Mouse (Mus musculus) neural tube, embryonic 13.5 days (tissue): Measurements from ENCODE around the gene Nadk. TPM values are rescaled to one million over a fixed set of nuclear protein-coding genes. Genes with fewer than 3 reads are reported as not detected.
A peak's percentile ranks its signal among the peaks of the same experiment; 100 is the strongest.

Experiments used
- ATAC-seq: fragments of 200-750 bp; cut with Nextera tagmentation; 2 replicates; pipeline ENCODE4 v1.8.0; 2017; ENCODE audit warnings: low read depth, mild to moderate bottlenecking, moderate TSS enrichment, moderate library complexity
- H3K27ac ChIP-seq: fragments of 300-500 bp; sonication (generic); replicated peaks from 2 replicates; pipeline ENCODE4 v1.5.1; 2015; ENCODE audit warnings: moderate library complexity, mild to moderate bottlenecking, inconsistent platforms
- H3K27me3 ChIP-seq: fragments of 300-500 bp; sonication (generic); 2 replicates; pipeline ENCODE4 v1.6.1; 2015; ENCODE audit warnings: mild to moderate bottlenecking, inconsistent platforms
- H3K36me3 ChIP-seq: fragments of 300-500 bp; sonication (generic); 2 replicates; pipeline ENCODE4 v1.6.1; 2015; ENCODE audit warnings: mild to moderate bottlenecking, inconsistent platforms
- H3K4me1 ChIP-seq: fragments of 300-500 bp; sonication (generic); replicated peaks from 2 replicates; pipeline ENCODE4 v1.6.1; 2015; ENCODE audit warnings: inconsistent platforms
- H3K4me2 ChIP-seq: fragments of 300-500 bp; sonication (generic); 2 replicates; pipeline ENCODE4 v1.6.1; 2015; ENCODE audit warnings: inconsistent platforms, mild to moderate bottlenecking, moderate library complexity
- H3K4me3 ChIP-seq: fragments of 300-500 bp; sonication (generic); 2 replicates; pipeline ENCODE4 v1.5.1; 2015; ENCODE audit warnings: mild to moderate bottlenecking, inconsistent platforms
- H3K9ac ChIP-seq: fragments of 300-500 bp; sonication (generic); 2 replicates; pipeline ENCODE4 v1.6.1; 2015; ENCODE audit warnings: moderate library complexity, mild to moderate bottlenecking, inconsistent platforms
- H3K9me3 ChIP-seq: fragments of 300-500 bp; sonication (generic); 2 replicates; pipeline ENCODE4 v1.6.1; 2016; ENCODE audit warnings: inconsistent platforms
- WGBS: fragments of 180-500 bp; shearing (Covaris S2); methylation state at CpG from one replicate; pipeline ENCODE4 v1.1.7; 2015; 5-methylcytosine and 5-hydroxymethylcytosine counted together
- polyA plus RNA-seq: library from polyadenylated mRNA; unstranded; fragments of >200 nt; fragmentation: Nextera tagmentation; extraction: Ambion mirVana; gene quantifications from 2 replicates; pipeline ENCODE4 v1.2.1, GENCODE M21; 2015

Gene Nadk
- polyA plus RNA-seq, 1 experiment from 2014 or later, result 77.5 TPM

- no peak overlapping the region for H3K4me3 ChIP-seq
- 93% methylated on average over 3 of the region's 3 CpGs for WGBS
Measured at GRCm38 (mm10) chr4:155595777-155596176, 33.6 kb downstream of the Nadk start.

GRCm38 (mm10) chr4:155596606-155597005 lies 34.4 kb downstream of the Nadk start:
- no peak overlapping the region for H3K27ac ChIP-seq
- no peak overlapping the region for H3K4me2 ChIP-seq
- no peak overlapping the region for H3K4me3 ChIP-seq
- no peaks in the 10 kb centered on the region for H3K27me3 ChIP-seq
- H3K36me3 ChIP-seq, result no peaks in the 10 kb centered on the region
- ATAC-seq, result no peak
- 86% methylated on average over 5 of the region's 5 CpGs for WGBS
- H3K9me3 ChIP-seq, result no peaks in the 10 kb centered on the region
- H3K9ac ChIP-seq, result no peak overlapping the region
- no peaks in the 10 kb centered on the region for H3K4me1 ChIP-seq

More at GRCm38 (mm10) chr4:155595777-155596176, 33.6 kb downstream of the Nadk start:
- peaks cover 7% of the 10 kb centered on the region; the same call in 1 of the 2 replicates for H3K36me3 ChIP-seq
- no peak overlapping the region for H3K9ac ChIP-seq
- H3K4me2 ChIP-seq, result no peak overlapping the region
- H3K9me3 ChIP-seq, result no peaks in the 10 kb centered on the region
- ATAC-seq, result no peak
- no peak overlapping the region for H3K27ac ChIP-seq
- H3K27me3 ChIP-seq, result no peaks in the 10 kb centered on the region
- no peaks in the 10 kb centered on the region for H3K4me1 ChIP-seq

DNA sequence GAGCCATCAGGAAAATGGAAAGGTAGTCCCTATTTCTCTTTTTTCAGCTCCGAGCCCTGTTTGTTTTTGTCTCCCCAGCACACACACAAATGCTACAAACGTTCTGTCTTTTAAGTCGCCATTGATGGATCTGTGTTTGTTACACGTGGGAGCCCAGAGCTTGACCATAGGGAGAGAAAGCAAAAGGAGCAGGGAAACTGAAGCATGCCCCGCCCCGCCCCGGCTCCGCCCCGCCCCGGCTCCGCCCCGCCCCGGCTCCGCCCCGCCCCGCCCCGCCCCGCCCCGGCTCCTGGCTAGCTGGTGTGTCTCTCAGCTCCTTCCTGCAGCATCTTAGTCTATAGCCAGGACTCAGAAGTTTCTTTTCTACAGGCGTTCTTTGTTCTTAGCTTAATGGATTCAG lies 36.4 kb downstream of the Nadk start:
- peaks cover 15% of the 10 kb centered on the region for H3K4me1 ChIP-seq
- H3K4me3 ChIP-seq, result no peak overlapping the region
- H3K4me2 ChIP-seq, result no peak overlapping the region
- no peak for ATAC-seq
- H3K36me3 ChIP-seq, result 0 out of 2 replicates have a peak, but pooled peaks cover 7% of the 10 kb centered on the region
- WGBS, result 23% methylated on average over 11 of the region's 20 CpGs
- no peaks in the 10 kb centered on the region for H3K27me3 ChIP-seq
- H3K9ac ChIP-seq, result no peak overlapping the region
- no peaks in the 10 kb centered on the region for H3K9me3 ChIP-seq
- H3K27ac ChIP-seq, result no peak overlapping the region

GRCm38 (mm10) chr4:155599901-155600825 lies 38.0 kb downstream of the Nadk start:
- Histone ChIP-seq H3K27ac (peak overlapping the region; percentile 100), H3K4me1 (peaks cover 21% of the 10 kb centered on the region), H3K27me3 (no peaks in the 10 kb centered on the region), H3K9me3 (no peaks in the 10 kb centered on the region), H3K4me2 (peak overlapping the region; percentile 94), H3K4me3 (peak overlapping the region; percentile 98), H3K9ac (peak overlapping the region; percentile 98), H3K36me3 (peaks cover 16% of the 10 kb centered on the region; the same call in 1 of the 2 replicates)
- no peak for ATAC-seq
- 88% methylated on average over 10 of the region's 11 CpGs for WGBS

- Histone ChIP-seq H3K4me2 (peak within 1 kb of the TSS; percentile 94), H3K36me3 (peaks cover 20% of the 10 kb centered on the region; the same call in 1 of the 2 replicates), H3K9me3 (no peaks in the 10 kb centered on the region), H3K27ac (peak within 1 kb of the TSS; percentile 100), H3K4me1 (peaks cover 21% of the 10 kb centered on the region), H3K27me3 (no peaks in the 10 kb centered on the region), H3K9ac (peak within 1 kb of the TSS; percentile 98), H3K4me3 (peak within 1 kb of the TSS; percentile 98)
- under 1% methylated on average over 60 of the region's 65 CpGs for WGBS
- ATAC-seq, result peak; percentile 97
Measured at GRCm38 (mm10) chr4:155601091-155601996, 39.2 kb downstream of the Nadk start, which contains the start of gene Slc35e2. TSS of gene Slc35e2 (plus strand) at chr4:155601416.

- H3K4me1 ChIP-seq, result peaks cover 21% of the 10 kb centered on the region
- peak overlapping the region; percentile 100 for H3K27ac ChIP-seq
- no peaks in the 10 kb centered on the region for H3K9me3 ChIP-seq
- H3K9ac ChIP-seq, result peak overlapping the region; percentile 98
- H3K4me2 ChIP-seq, result peak overlapping the region; percentile 94
- peaks cover 20% of the 10 kb centered on the region; the same call in 1 of the 2 replicates for H3K36me3 ChIP-seq
- WGBS, result under 1% methylated on average over 31 of the region's 31 CpGs
- peak overlapping the region; percentile 98 for H3K4me3 ChIP-seq
- H3K27me3 ChIP-seq, result no peaks in the 10 kb centered on the region
- no peak; the same call in 1 of the 2 replicates for ATAC-seq
Measured at GRCm38 (mm10) chr4:155601997-155602456, 39.8 kb downstream of the Nadk start.

DNA sequence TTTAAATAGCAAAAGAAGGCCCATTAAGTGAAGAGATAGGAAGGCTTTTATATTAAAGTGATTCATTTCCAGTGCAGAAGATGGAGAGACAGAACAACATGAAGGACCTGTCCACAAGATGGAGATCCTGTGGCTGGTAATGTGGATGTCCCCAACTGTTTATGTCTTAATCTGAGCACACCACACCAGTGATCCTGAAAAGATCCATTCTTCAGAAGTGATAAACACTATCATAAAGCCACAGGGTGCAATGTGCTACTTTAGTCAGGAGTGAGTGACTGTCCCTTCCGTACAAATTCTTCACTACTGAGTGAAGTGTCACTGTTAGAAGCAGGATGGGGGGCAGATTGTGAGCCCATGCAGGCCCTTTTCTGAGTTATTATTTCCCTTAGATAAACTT lies 40.6 kb downstream of the Nadk start:
- H3K27ac ChIP-seq, result no peak overlapping the region
- H3K9ac ChIP-seq, result peak overlapping the region; percentile 98
- H3K36me3 ChIP-seq, result peaks cover 20% of the 10 kb centered on the region; the same call in 1 of the 2 replicates
- H3K4me3 ChIP-seq, result peak overlapping the region; percentile 98
- H3K4me1 ChIP-seq, result peaks cover 21% of the 10 kb centered on the region
- H3K4me2 ChIP-seq, result peak overlapping the region; percentile 94
- no peak for ATAC-seq
- WGBS, result 61% methylated on average over 1 of the region's 1 CpGs
- H3K9me3 ChIP-seq, result no peaks in the 10 kb centered on the region
- H3K27me3 ChIP-seq, result no peaks in the 10 kb centered on the region

DNA sequence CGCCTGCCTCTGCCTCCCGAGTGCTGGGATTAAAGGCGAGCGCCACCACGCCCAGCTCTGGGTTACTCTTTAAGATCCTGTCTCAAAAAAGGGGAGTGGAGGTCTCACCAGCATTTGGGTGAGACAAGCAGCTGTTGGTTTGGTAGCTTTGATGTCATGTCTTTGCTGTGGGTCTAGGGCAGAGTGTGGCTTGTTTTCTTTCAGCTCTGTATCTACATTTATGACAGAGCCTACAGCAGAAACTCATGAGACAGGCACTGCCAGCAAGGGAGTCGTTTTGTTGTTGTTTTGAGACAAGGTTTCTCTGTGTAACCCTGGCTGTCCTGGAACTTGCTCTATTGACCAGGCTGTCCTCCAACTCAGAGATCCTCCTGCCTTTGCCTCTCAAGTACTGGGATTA lies 41.6 kb downstream of the Nadk start:
- H3K27ac ChIP-seq, result no peak overlapping the region
- H3K4me1 ChIP-seq, result peaks cover 21% of the 10 kb centered on the region
- no peaks in the 10 kb centered on the region for H3K9me3 ChIP-seq
- H3K27me3 ChIP-seq, result no peaks in the 10 kb centered on the region
- WGBS, result 95% methylated on average over 6 of the region's 6 CpGs
- peaks cover 20% of the 10 kb centered on the region; the same call in 1 of the 2 replicates for H3K36me3 ChIP-seq
- no peak for ATAC-seq
- no peak overlapping the region for H3K4me2 ChIP-seq
- no peak overlapping the region for H3K9ac ChIP-seq
- no peak overlapping the region for H3K4me3 ChIP-seq

- Histone ChIP-seq H3K4me2 (no peak overlapping the region), H3K9me3 (no peaks in the 10 kb centered on the region), H3K36me3 (peaks cover 25% of the 10 kb centered on the region), H3K4me3 (no peak overlapping the region), H3K27me3 (no peaks in the 10 kb centered on the region), H3K27ac (no peak overlapping the region), H3K9ac (no peak overlapping the region), H3K4me1 (peaks cover 21% of the 10 kb centered on the region)
- no peak for ATAC-seq
- 92% methylated on average over 4 of the region's 4 CpGs for WGBS
Measured at GRCm38 (mm10) chr4:155605132-155605531, 43.0 kb downstream of the Nadk start.

DNA sequence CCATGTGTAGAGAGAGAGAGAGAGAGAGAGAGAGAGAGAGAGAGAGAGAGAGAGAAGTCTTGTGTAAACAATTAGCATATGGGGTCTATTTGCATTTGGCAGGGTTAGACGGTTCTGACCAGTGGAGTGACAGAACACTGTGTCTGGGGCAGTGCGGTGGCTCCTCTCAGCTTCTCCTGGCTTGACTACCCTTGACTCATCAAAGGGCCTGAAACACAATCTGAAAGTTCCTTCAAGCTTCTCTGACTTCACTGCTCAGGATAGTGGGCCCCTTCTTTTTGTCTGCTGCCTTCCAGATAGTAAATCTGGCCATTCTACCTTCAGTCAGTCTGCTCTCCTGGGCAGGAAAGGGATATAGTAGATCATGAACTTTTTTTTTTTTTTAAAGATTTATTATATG lies 44.6 kb downstream of the Nadk start:
- Histone ChIP-seq H3K4me3 (no peak overlapping the region), H3K36me3 (peaks cover 39% of the 10 kb centered on the region), H3K9ac (no peak overlapping the region), H3K27ac (no peak overlapping the region), H3K27me3 (no peaks in the 10 kb centered on the region), H3K4me1 (peaks cover 21% of the 10 kb centered on the region), H3K9me3 (no peaks in the 10 kb centered on the region), H3K4me2 (no peak overlapping the region)
- no peak for ATAC-seq
- WGBS, result 84% methylated on average over 2 of the region's 2 CpGs

GRCm38 (mm10) chr4:155611860-155612259 lies 49.7 kb downstream of the Nadk start:
- Histone ChIP-seq H3K4me3 (no peak overlapping the region), H3K4me2 (no peak overlapping the region), H3K9ac (no peak overlapping the region), H3K27ac (no peak overlapping the region), H3K4me1 (no peaks in the 10 kb centered on the region), H3K9me3 (no peaks in the 10 kb centered on the region), H3K27me3 (no peaks in the 10 kb centered on the region), H3K36me3 (peaks cover 66% of the 10 kb centered on the region)
- no peak for ATAC-seq
- WGBS, result 92% methylated on average over 3 of the region's 3 CpGs
